Mouse (Mus musculus): ENCODE data around the gene Clca3b.

GRCm38 (mm10) chr3:144827257-144827656 lies 21.9 kb downstream of the Clca3b start:
- TF ChIP-seq CTCF (IDR thresholded peaks at IDR 0.05) (no peak), POLR2A (IDR thresholded peaks at IDR 0.05; ENCODE audit: insufficient read depth, low read depth, low read length) (no peak)
